Mouse (Mus musculus) fibroblast of lung, adult 2 months (primary cell): ENCODE measurements at regions not wholly inside any gene's neighbourhood (a gene's known extent, or its start where the extent isn't known, plus 50 kb on each side); places are given as distances from the start of the nearest gene placed in this dataset.

ENCODE experiments used
- DNase-seq: peaks from one replicate; pipeline ENCODE4 v3.0.0-alpha.2; 2011; ENCODE audit warnings: low read depth

- DNase-seq: no peak
These were observed 421.3 kb downstream of the Ttll7 start for GRCm38 (mm10) chr3:147273446-147273845.

- no peak for DNase-seq
These were observed 426.4 kb downstream of the Ttll7 start for GRCm38 (mm10) chr3:147278602-147279001.

GRCm38 (mm10) chr3:147283724-147284123 lies 431.6 kb downstream of the Ttll7 start:
- DNase-seq: no peak

- no peak for DNase-seq
These were observed 432.2 kb downstream of the Ttll7 start for GRCm38 (mm10) chr3:147284357-147284756.

- no peak for DNase-seq
These were observed 433.3 kb downstream of the Ttll7 start for GRCm38 (mm10) chr3:147285496-147285895.

GRCm38 (mm10) chr3:147287503-147287902 lies 435.3 kb downstream of the Ttll7 start:
- DNase-seq: no peak

- no peak for DNase-seq
These were observed 439.6 kb downstream of the Ttll7 start for GRCm38 (mm10) chr3:147291696-147292327.

GRCm38 (mm10) chr3:147298065-147298464 lies 445.9 kb downstream of the Ttll7 start:
- DNase-seq: no peak

- DNase-seq: no peak
These were observed 473.4 kb downstream of the Ttll7 start for GRCm38 (mm10) chr3:147325522-147325921.

GRCm38 (mm10) chr3:147334301-147334700 lies 482.1 kb downstream of the Ttll7 start:
- no peak for DNase-seq

GRCm38 (mm10) chr3:147335286-147335685 lies 483.1 kb downstream of the Ttll7 start:
- DNase-seq: no peak

GRCm38 (mm10) chr3:147339427-147339826 lies 487.3 kb downstream of the Ttll7 start:
- DNase-seq: no peak

- no peak for DNase-seq
These were observed 495.3 kb downstream of the Ttll7 start for GRCm38 (mm10) chr3:147347278-147348039.

- DNase-seq: no peak
These were observed 534.9 kb downstream of the Ttll7 start for GRCm38 (mm10) chr3:147387077-147387476.

GRCm38 (mm10) chr3:147398298-147398697 lies 546.1 kb downstream of the Ttll7 start:
- DNase-seq: no peak

- no peak for DNase-seq
These were observed 560.1 kb downstream of the Ttll7 start for GRCm38 (mm10) chr3:147412274-147412673.

GRCm38 (mm10) chr3:147416926-147417325 lies 564.8 kb downstream of the Ttll7 start:
- DNase-seq: no peak

GRCm38 (mm10) chr3:147419129-147419528 lies 567.0 kb downstream of the Ttll7 start:
- no peak for DNase-seq

- DNase-seq: no peak
These were observed 570.0 kb downstream of the Ttll7 start for GRCm38 (mm10) chr3:147422196-147422595.

GRCm38 (mm10) chr3:147423895-147424575 lies 571.9 kb downstream of the Ttll7 start:
- DNase-seq: no peak

GRCm38 (mm10) chr3:147428837-147429236 lies 576.7 kb downstream of the Ttll7 start:
- DNase-seq: no peak

GRCm38 (mm10) chr3:147442925-147443690 lies 590.9 kb downstream of the Ttll7 start:
- no peak for DNase-seq

- no peak for DNase-seq
These were observed 591.5 kb downstream of the Ttll7 start for GRCm38 (mm10) chr3:147443691-147443960.
